Mouse (Mus musculus) limb, embryonic 14.5 days (tissue): ENCODE data around the gene Adamts13. TPM values are rescaled to one million over a fixed set of nuclear protein-coding genes. Genes with fewer than 3 reads are reported as not detected.

Experiments
- ATAC-seq: fragments of 200-750 bp; cut with Nextera tagmentation; 2 replicates; pipeline ENCODE4 v1.8.0; 2017; ENCODE audit warnings: low read depth, moderate number of reproducible peaks, moderate TSS enrichment; ENCODE audit not compliant: low FRiP score
- DNase-seq: peaks from one replicate; pipeline ENCODE4 v3.0.0-alpha.2; 2015; ENCODE audit warnings: low spot score
- H3K27ac ChIP-seq: fragments of 300-500 bp; sonication (generic); replicated peaks from 2 replicates; pipeline ENCODE4 v1.5.1; 2014; ENCODE audit warnings: low read depth, mild to moderate bottlenecking, low read length, moderate library complexity, mixed read lengths
- H3K27me3 ChIP-seq: fragments of 300-500 bp; sonication (generic); 2 replicates; pipeline ENCODE4 v1.6.1; 2014; ENCODE audit warnings: low read length, mixed read lengths; ENCODE audit not compliant: control insufficient read depth, insufficient read depth
- H3K36me3 ChIP-seq: fragments of 300-500 bp; sonication (generic); 2 replicates; pipeline ENCODE4 v1.6.1; 2014; ENCODE audit warnings: mild to moderate bottlenecking, low read length, moderate library complexity, mixed read lengths; ENCODE audit not compliant: control insufficient read depth, insufficient read depth
- H3K4me1 ChIP-seq: fragments of 300-500 bp; sonication (generic); 2 replicates; pipeline ENCODE4 v1.6.1; 2014; ENCODE audit warnings: antibody characterized with exemption, low read length, mixed read lengths; ENCODE audit not compliant: control insufficient read depth, insufficient read depth
- H3K4me2 ChIP-seq: fragments of 300-500 bp; sonication (generic); replicated peaks from 2 replicates; pipeline ENCODE4 v1.6.1; 2014; ENCODE audit warnings: low read depth, mild to moderate bottlenecking, low read length, moderate library complexity; ENCODE audit not compliant: severe bottlenecking
- H3K4me3 ChIP-seq: fragments of 300-500 bp; sonication (generic); replicated peaks from 2 replicates; pipeline ENCODE4 v1.5.1; 2014; ENCODE audit warnings: low read length
- H3K9ac ChIP-seq: fragments of 300-500 bp; sonication (generic); 2 replicates; pipeline ENCODE4 v1.6.1; 2014; ENCODE audit warnings: mild to moderate bottlenecking, low read depth, low read length, moderate library complexity; ENCODE audit not compliant: severe bottlenecking
- H3K9me3 ChIP-seq: fragments of 300-500 bp; sonication (generic); 2 replicates; pipeline ENCODE4 v1.6.1; 2016; ENCODE audit warnings: low read length; ENCODE audit not compliant: control insufficient read depth
- POLR2A ChIP-seq: fragments of 200-500 bp; IDR thresholded peaks from 2 replicates; pipeline ENCODE4 v1.8.0; 2012; ENCODE audit warnings: inconsistent platforms, mild to moderate bottlenecking, moderate library complexity, borderline replicate concordance; ENCODE audit not compliant: insufficient read depth, insufficient read length; ENCODE audit errors: extremely low read depth
- WGBS: fragments of 180-500 bp; shearing (Covaris S2); extraction: QIAGEN DNeasy Blood & Tissue Kit; methylation state at CpG from one replicate; pipeline ENCODE4 v1.1.7; 2014; 5-methylcytosine and 5-hydroxymethylcytosine counted together
- polyA plus RNA-seq, 2 experiments: library from polyadenylated mRNA; depleted of rRNA in 1 of 2; stranded (reverse) in 1 of 2; unstranded in 1 of 2; fragments of >200 nt; fragmentation: Nextera tagmentation in 1 of 2; extraction: Ambion mirVana in 1 of 2; gene quantifications; 2 replicates each; pipeline versions ENCODE4 v1.2.1 to v1.2.3; 2012 to 2014

The Adamts13 gene
- polyA plus RNA-seq, 2 experiments, result 0.04 TPM; not detected in 1

- H3K36me3 ChIP-seq, result no peaks in the 10 kb centered on the region
- TF ChIP-seq POLR2A, result no peak
- H3K27ac ChIP-seq, result peak overlapping the region; percentile 70
- no peak for DNase-seq
- H3K4me3 ChIP-seq, result no peak overlapping the region
- no peaks in the 10 kb centered on the region for H3K27me3 ChIP-seq
- 21% methylated on average over 4 of the region's 4 CpGs for WGBS
- H3K9ac ChIP-seq, result peak overlapping the region; percentile 25; the same call in 1 of the 2 replicates
- H3K4me1 ChIP-seq, result peaks cover 20% of the 10 kb centered on the region
- ATAC-seq, result no peak
- H3K4me2 ChIP-seq, result peak overlapping the region; percentile 27
- no peaks in the 10 kb centered on the region for H3K9me3 ChIP-seq
These were observed 85.0 kb downstream of the Adamts13 start for GRCm38 (mm10) chr2:27058251-27058650.

GRCm38 (mm10) chr2:27058751-27059150 is 85.5 kb downstream of the Adamts13 start:
- Histone ChIP-seq H3K4me1 (peaks cover 20% of the 10 kb centered on the region), H3K27me3 (no peaks in the 10 kb centered on the region), H3K27ac (peak overlapping the region; percentile 70), H3K4me3 (no peak overlapping the region), H3K4me2 (peak overlapping the region; percentile 27), H3K36me3 (no peaks in the 10 kb centered on the region), H3K9me3 (no peaks in the 10 kb centered on the region), H3K9ac (peak overlapping the region; percentile 25; the same call in 1 of the 2 replicates)
- no peak for DNase-seq
- peak; percentile 60; the same call in 1 of the 2 replicates for ATAC-seq
- WGBS, result 14% methylated on average over 12 of the region's 12 CpGs
- TF ChIP-seq POLR2A, result no peak

GRCm38 (mm10) chr2:27059187-27059586 is 86.0 kb downstream of the Adamts13 start:
- no peaks in the 10 kb centered on the region for H3K36me3 ChIP-seq
- no peaks in the 10 kb centered on the region for H3K9me3 ChIP-seq
- no peak overlapping the region for H3K27ac ChIP-seq
- peaks cover 20% of the 10 kb centered on the region for H3K4me1 ChIP-seq
- WGBS, result 72% methylated on average over 9 of the region's 9 CpGs
- H3K4me3 ChIP-seq, result no peak overlapping the region
- ATAC-seq (peak; percentile 42; the same call in 1 of the 2 replicates), DNase-seq (peak; percentile 75)
- H3K27me3 ChIP-seq, result no peaks in the 10 kb centered on the region
- no peak overlapping the region for H3K9ac ChIP-seq
- H3K4me2 ChIP-seq, result peak overlapping the region; percentile 27
- TF ChIP-seq POLR2A, result no peak

Other genes with a start within 250 kb of the Adamts13 start
- gene Abo, start 108.4 kb upstream of the Adamts13 start, polyA plus RNA-seq (2012; rRNA removed), result not detected in 2 replicates
- gene Abo, start 108.4 kb upstream of the Adamts13 start, polyA plus RNA-seq (2014; fragmentation: Nextera tagmentation; extraction: Ambion mirVana), result not detected in 2 replicates
- 19.2 and 23.6 TPM in 2 replicates for gene Surf6, start 70.5 kb upstream of the Adamts13 start, polyA plus RNA-seq (2012; rRNA removed)
- 14.1 and 15.3 TPM in 2 replicates for gene Surf6, start 70.5 kb upstream of the Adamts13 start, polyA plus RNA-seq (2014; fragmentation: Nextera tagmentation; extraction: Ambion mirVana)
- 49.0 and 61.2 TPM in 2 replicates for gene Med22, start 62.7 kb upstream of the Adamts13 start, polyA plus RNA-seq (2012; rRNA removed)
- 32.7 and 36.2 TPM in 2 replicates for gene Med22, start 62.7 kb upstream of the Adamts13 start, polyA plus RNA-seq (2014; fragmentation: Nextera tagmentation; extraction: Ambion mirVana)
- 1,637 and 2,054 TPM in 2 replicates for gene Rpl7a, start 62.7 kb upstream of the Adamts13 start, polyA plus RNA-seq (2012; rRNA removed)
- gene Rpl7a, start 62.7 kb upstream of the Adamts13 start, polyA plus RNA-seq (2014; fragmentation: Nextera tagmentation; extraction: Ambion mirVana), result 733 and 758 TPM in 2 replicates
- gene Surf2, start 57.0 kb upstream of the Adamts13 start, polyA plus RNA-seq (2012; rRNA removed), result 41.2 and 41.6 TPM in 2 replicates
- 30.7 and 36.5 TPM in 2 replicates for gene Surf2, start 57.0 kb upstream of the Adamts13 start, polyA plus RNA-seq (2014; fragmentation: Nextera tagmentation; extraction: Ambion mirVana)
- gene Surf1, start 56.9 kb upstream of the Adamts13 start, polyA plus RNA-seq (2012; rRNA removed), result 57.9 and 69.1 TPM in 2 replicates
- gene Surf1, start 56.9 kb upstream of the Adamts13 start, polyA plus RNA-seq (2014; fragmentation: Nextera tagmentation; extraction: Ambion mirVana), result 51.2 and 59.7 TPM in 2 replicates
- gene Surf4, start 39.5 kb upstream of the Adamts13 start, polyA plus RNA-seq (2012; rRNA removed), result 235 and 291 TPM in 2 replicates
- 265 and 279 TPM in 2 replicates for gene Surf4, start 39.5 kb upstream of the Adamts13 start, polyA plus RNA-seq (2014; fragmentation: Nextera tagmentation; extraction: Ambion mirVana)
- 0.09 and 0.18 TPM in 2 replicates for gene Stkld1, start 39.4 kb upstream of the Adamts13 start, polyA plus RNA-seq (2012; rRNA removed)
- 0.08 TPM in 1 of 2 replicates, not detected in the other for gene Stkld1, start 39.4 kb upstream of the Adamts13 start, polyA plus RNA-seq (2014; fragmentation: Nextera tagmentation; extraction: Ambion mirVana)
- 55.8 and 64.3 TPM in 2 replicates for gene Rexo4, start 9.0 kb upstream of the Adamts13 start, polyA plus RNA-seq (2012; rRNA removed)
- gene Rexo4, start 9.0 kb upstream of the Adamts13 start, polyA plus RNA-seq (2014; fragmentation: Nextera tagmentation; extraction: Ambion mirVana), result 46.1 and 49.5 TPM in 2 replicates
- gene Cacfd1, start 36.5 kb downstream of the Adamts13 start, polyA plus RNA-seq (2012; rRNA removed), result 82.9 and 94.2 TPM in 2 replicates
- 65.3 and 68.6 TPM in 2 replicates for gene Cacfd1, start 36.5 kb downstream of the Adamts13 start, polyA plus RNA-seq (2014; fragmentation: Nextera tagmentation; extraction: Ambion mirVana)
- gene Slc2a6, start 54.6 kb downstream of the Adamts13 start, polyA plus RNA-seq (2012; rRNA removed), result 0.73 and 1.0 TPM in 2 replicates
- 0.48 and 0.88 TPM in 2 replicates for gene Slc2a6, start 54.6 kb downstream of the Adamts13 start, polyA plus RNA-seq (2014; fragmentation: Nextera tagmentation; extraction: Ambion mirVana)
- gene Mymk, start 98.8 kb downstream of the Adamts13 start, polyA plus RNA-seq (2012; rRNA removed), result 46.8 and 60.5 TPM in 2 replicates
- 47.8 and 70.4 TPM in 2 replicates for gene Mymk, start 98.8 kb downstream of the Adamts13 start, polyA plus RNA-seq (2014; fragmentation: Nextera tagmentation; extraction: Ambion mirVana)
- gene Adamtsl2, start 106.0 kb downstream of the Adamts13 start, polyA plus RNA-seq (2012; rRNA removed), result 16.1 and 21.5 TPM in 2 replicates
- gene Adamtsl2, start 106.0 kb downstream of the Adamts13 start, polyA plus RNA-seq (2014; fragmentation: Nextera tagmentation; extraction: Ambion mirVana), result 9.3 and 12.9 TPM in 2 replicates
- gene Fam163b, start 169.1 kb downstream of the Adamts13 start, polyA plus RNA-seq (2012; rRNA removed), result 0.68 and 1.1 TPM in 2 replicates
- 0.30 and 0.43 TPM in 2 replicates for gene Fam163b, start 169.1 kb downstream of the Adamts13 start, polyA plus RNA-seq (2014; fragmentation: Nextera tagmentation; extraction: Ambion mirVana)
- gene Dbh, start 191.8 kb downstream of the Adamts13 start, polyA plus RNA-seq (2012; rRNA removed), result 1.3 and 2.2 TPM in 2 replicates
- 1.00 and 1.6 TPM in 2 replicates for gene Dbh, start 191.8 kb downstream of the Adamts13 start, polyA plus RNA-seq (2014; fragmentation: Nextera tagmentation; extraction: Ambion mirVana)